Mouse (Mus musculus) brain, embryonic 14.5 days (tissue): Measurements from ENCODE around the gene Triobp.

Experiments used
- CTCF ChIP-seq: fragments of 200-500 bp; IDR thresholded peaks from 2 replicates; pipeline ENCODE4 v1.5.1; 2012; ENCODE audit warnings: inconsistent platforms, mild to moderate bottlenecking, moderate library complexity, borderline replicate concordance; ENCODE audit not compliant: insufficient read depth, insufficient read length; ENCODE audit errors: extremely low read depth
- POLR2A ChIP-seq: fragments of 200-500 bp; IDR thresholded peaks from 2 replicates; pipeline ENCODE4 v1.6.1; 2012; ENCODE audit warnings: mild to moderate bottlenecking, inconsistent platforms, borderline replicate concordance; ENCODE audit not compliant: poor library complexity, insufficient read depth, insufficient read length, severe bottlenecking; ENCODE audit errors: extremely low read depth

- TF ChIP-seq CTCF (no peak), POLR2A (no peak)
Measured at GRCm38 (mm10) chr15:79023366-79023765, 75.8 kb downstream of the Triobp start.
